Mouse (Mus musculus): ENCODE measurements around the gene Tent4b. TPM values are rescaled to one million over a fixed set of nuclear protein-coding genes. Genes with fewer than 3 reads are reported as not detected.
A peak's percentile ranks its signal among the peaks of the same experiment; 100 is the strongest.

Gene Tent4b
- polyA plus RNA-seq, 1 experiment from 2014 or later = 3.6 TPM

- no peak for ATAC-seq (ENCODE audit: low FRiP score, low TSS enrichment)
- Histone ChIP-seq H3K27me3 (ENCODE audit: control insufficient read depth, insufficient read depth, low read length) (no peaks in the 10 kb centered on the region), H3K36me3 (ENCODE audit: control insufficient read depth, insufficient read depth, low read length) (no peaks in the 10 kb centered on the region), H3K4me1 (replicated peaks; ENCODE audit: control insufficient read depth, insufficient read depth) (no peaks in the 10 kb centered on the region), H3K4me2 (replicated peaks; ENCODE audit: low read depth) (no peak overlapping the region), H3K9ac (ENCODE audit: low read length) (no peak overlapping the region), H3K27ac (replicated peaks) (no peak overlapping the region), H3K9me3 (ENCODE audit: control insufficient read depth, low read length) (no peaks in the 10 kb centered on the region), H3K4me3 (ENCODE audit: low read depth, low read length) (no peak overlapping the region)
- no peak for DNase-seq (ENCODE audit: low spot score)
- WGBS = 69% methylated on average over 1 of the region's 1 CpGs
- no peak for TF ChIP-seq EP300 (optimal IDR thresholded peaks at IDR 0.05)
- peak; percentile 6; the same call in 1 of the 2 replicates for TF ChIP-seq CTCF (IDR thresholded peaks at IDR 0.05; ENCODE audit: low read depth)
Observed at GRCm38 (mm10) chr8:88289901-88290300, 90.9 kb downstream of the Tent4b start.

GRCm38 (mm10) chr8:88290326-88291304 lies 91.6 kb downstream of the Tent4b start:
- Histone ChIP-seq H3K27me3 (ENCODE audit: control insufficient read depth, insufficient read depth, low read length) (no peaks in the 10 kb centered on the region), H3K27ac (replicated peaks) (no peak overlapping the region), H3K9me3 (ENCODE audit: control insufficient read depth, low read length) (no peaks in the 10 kb centered on the region), H3K4me3 (ENCODE audit: low read depth, low read length) (no peak overlapping the region), H3K4me2 (replicated peaks; ENCODE audit: low read depth) (no peak overlapping the region), H3K36me3 (ENCODE audit: control insufficient read depth, insufficient read depth, low read length) (no peaks in the 10 kb centered on the region), H3K4me1 (replicated peaks; ENCODE audit: control insufficient read depth, insufficient read depth) (no peaks in the 10 kb centered on the region), H3K9ac (ENCODE audit: low read length) (no peak overlapping the region)
- DNase-seq (ENCODE audit: low spot score) (no peak), ATAC-seq (ENCODE audit: low FRiP score, low TSS enrichment) (no peak)
- WGBS = 77% methylated on average over 13 of the region's 13 CpGs
- no peak for TF ChIP-seq CTCF (IDR thresholded peaks at IDR 0.05; ENCODE audit: low read depth)
- no peak for TF ChIP-seq EP300 (optimal IDR thresholded peaks at IDR 0.05)

- Histone ChIP-seq H3K9me3 (ENCODE audit: control insufficient read depth, low read length) (no peaks in the 10 kb centered on the region), H3K4me2 (replicated peaks; ENCODE audit: low read depth) (no peak overlapping the region), H3K4me3 (ENCODE audit: low read depth, low read length) (no peak overlapping the region), H3K36me3 (ENCODE audit: control insufficient read depth, insufficient read depth, low read length) (no peaks in the 10 kb centered on the region), H3K4me1 (replicated peaks; ENCODE audit: control insufficient read depth, insufficient read depth) (no peaks in the 10 kb centered on the region), H3K9ac (ENCODE audit: low read length) (no peak overlapping the region), H3K27me3 (ENCODE audit: control insufficient read depth, insufficient read depth, low read length) (no peaks in the 10 kb centered on the region), H3K27ac (replicated peaks) (no peak overlapping the region)
- ATAC-seq (ENCODE audit: low FRiP score, low TSS enrichment) (no peak), DNase-seq (ENCODE audit: low spot score) (no peak)
- TF ChIP-seq CTCF (IDR thresholded peaks at IDR 0.05; ENCODE audit: low read depth) = no peak
- no peak for TF ChIP-seq EP300 (optimal IDR thresholded peaks at IDR 0.05)
- WGBS = 91% methylated on average over 11 of the region's 11 CpGs
Observed at GRCm38 (mm10) chr8:88291305-88291690, 92.3 kb downstream of the Tent4b start.

GRCm38 (mm10) chr8:88292926-88293325 lies 93.9 kb downstream of the Tent4b start:
- TF ChIP-seq EP300 (optimal IDR thresholded peaks at IDR 0.05) (no peak), CTCF (IDR thresholded peaks at IDR 0.05; ENCODE audit: low read depth) (no peak)

GRCm38 (mm10) chr8:88293590-88294356 lies 94.8 kb downstream of the Tent4b start:
- Histone ChIP-seq H3K27me3 (ENCODE audit: control insufficient read depth, insufficient read depth, low read length) (no peaks in the 10 kb centered on the region), H3K4me3 (ENCODE audit: low read depth, low read length) (no peak overlapping the region), H3K9ac (ENCODE audit: low read length) (no peak overlapping the region), H3K4me1 (replicated peaks; ENCODE audit: control insufficient read depth, insufficient read depth) (no peaks in the 10 kb centered on the region), H3K36me3 (ENCODE audit: control insufficient read depth, insufficient read depth, low read length) (no peaks in the 10 kb centered on the region), H3K9me3 (ENCODE audit: control insufficient read depth, low read length) (no peaks in the 10 kb centered on the region), H3K4me2 (replicated peaks; ENCODE audit: low read depth) (no peak overlapping the region), H3K27ac (replicated peaks) (no peak overlapping the region)
- ATAC-seq (ENCODE audit: low FRiP score, low TSS enrichment) = no peak
- DNase-seq (ENCODE audit: low spot score) = no peak
- 81% methylated on average over 9 of the region's 9 CpGs for WGBS
- TF ChIP-seq EP300 (optimal IDR thresholded peaks at IDR 0.05) = no peak
- TF ChIP-seq CTCF (IDR thresholded peaks at IDR 0.05; ENCODE audit: low read depth) = no peak

More at GRCm38 (mm10) chr8:88292926-88293325, 93.9 kb downstream of the Tent4b start:
- H3K4me2 ChIP-seq (replicated peaks; ENCODE audit: low read depth) = no peak overlapping the region
- H3K36me3 ChIP-seq (ENCODE audit: control insufficient read depth, insufficient read depth, low read length) = no peaks in the 10 kb centered on the region
- H3K27ac ChIP-seq (replicated peaks) = no peak overlapping the region
- DNase-seq (ENCODE audit: low spot score) (no peak), ATAC-seq (ENCODE audit: low FRiP score, low TSS enrichment) (no peak)
- no peaks in the 10 kb centered on the region for H3K4me1 ChIP-seq (replicated peaks; ENCODE audit: control insufficient read depth, insufficient read depth)
- H3K4me3 ChIP-seq (ENCODE audit: low read depth, low read length) = no peak overlapping the region
- 83% methylated on average over 3 of the region's 3 CpGs for WGBS
- no peaks in the 10 kb centered on the region for H3K27me3 ChIP-seq (ENCODE audit: control insufficient read depth, insufficient read depth, low read length)
- H3K9me3 ChIP-seq (ENCODE audit: control insufficient read depth, low read length) = no peaks in the 10 kb centered on the region
- H3K9ac ChIP-seq (ENCODE audit: low read length) = no peak overlapping the region

Measured in stomach, postnatal 0 days (tissue).